In the genomic region with DNA sequence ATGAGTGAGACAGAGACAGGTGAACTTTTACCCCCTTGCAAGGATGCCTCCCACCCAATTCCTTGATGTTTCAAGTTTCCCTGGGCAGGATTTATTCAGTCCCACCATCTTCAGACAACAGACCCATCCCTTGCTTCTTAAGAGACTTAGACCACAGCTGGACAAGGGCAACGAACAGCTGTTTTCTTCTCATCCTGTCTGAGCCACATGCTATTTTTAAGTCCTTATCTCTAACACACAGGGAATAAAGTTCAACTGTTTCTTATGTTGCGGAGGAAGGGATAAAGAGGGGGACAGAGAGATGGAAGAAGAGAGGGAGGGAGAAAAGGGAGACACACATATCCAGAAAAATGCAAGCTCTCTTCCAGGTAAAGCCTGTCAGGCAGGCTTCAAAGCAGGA, we compare ENCODE assay signal across 18 mouse cellular contexts. TPM values are rescaled to one million over a fixed set of nuclear protein-coding genes. Genes with fewer than 3 reads are reported as not detected.
A peak's percentile ranks its signal among the peaks of the same experiment; 100 is the strongest.
DNase-seq lines count a peak whose midpoint lies in the region; ATAC-seq and TF ChIP-seq lines count a peak whose summit lies in the region.
"Had no signal": no experiment of that assay in that cellular context is flagged by ENCODE, and none has a peak within 500 bp of the region (broad histone marks: within the 10 kb centered on the region; RNA-seq: fewer than 3 reads in every experiment).

No protein-coding gene starts in this region.

- ATAC-seq in lung, embryonic 14.5 days (ENCODE audit: insufficient read depth) = no peak
- no peak for ATAC-seq in heart, embryonic 12.5 days (ENCODE audit: insufficient number of reproducible peaks, low FRiP score)
- no peak for ATAC-seq in heart, embryonic 15.5 days (replicated peaks; ENCODE audit: insufficient number of reproducible peaks, insufficient read depth, low FRiP score, low read depth)
- ATAC-seq in liver, embryonic 14.5 days (ENCODE audit: insufficient read depth) = no peak
- ATAC-seq: forebrain, embryonic 13.5 days; hindbrain, postnatal 0 days had no signal

- WGBS in lung, embryonic 14.5 days = 29% methylated on average over 2 of the region's 2 CpGs
- 32% methylated on average over 2 of the region's 2 CpGs for WGBS in lung, adult 2 months
- WGBS in heart, embryonic 12.5 days = 3% methylated on average over 2 of the region's 2 CpGs
- WGBS in heart, embryonic 15.5 days = 8% methylated on average over 2 of the region's 2 CpGs
- 2% methylated on average over 2 of the region's 2 CpGs for WGBS in liver, embryonic 14.5 days (ENCODE audit: insufficient replicate concordance)

- no peak overlapping the region for H3K4me3 ChIP-seq in lung, embryonic 14.5 days (ENCODE audit: low read depth, low read length)
- no peak overlapping the region for H3K4me3 ChIP-seq in lung, adult 2 months (replicated peaks; ENCODE audit: extremely low read depth, low read depth, low read length)
- H3K4me3 ChIP-seq in heart, embryonic 12.5 days = no peak overlapping the region
- peak overlapping the region; percentile 41 for H3K4me3 ChIP-seq in heart, embryonic 15.5 days
- H3K4me3 ChIP-seq in liver, embryonic 14.5 days (ENCODE audit: insufficient read depth in 1 of 2, low read depth in 2 of 2, low read length in 2 of 2) = no peak overlapping the region
- H3K4me3 ChIP-seq: forebrain, embryonic 13.5 days; midbrain, embryonic 12.5 days had no signal

- peak overlapping the region; percentile 59 for H3K4me2 ChIP-seq in lung, embryonic 14.5 days
- H3K4me2 ChIP-seq in heart, embryonic 12.5 days = peak overlapping the region; percentile 63
- H3K4me2 ChIP-seq in heart, embryonic 15.5 days = peak overlapping the region; percentile 64
- peak overlapping the region; percentile 49 for H3K4me2 ChIP-seq in liver, embryonic 14.5 days (ENCODE audit: low read depth)
- H3K4me2 ChIP-seq: forebrain, embryonic 13.5 days; midbrain, embryonic 12.5 days had no signal

- no peak for TF ChIP-seq CTCF in lung, embryonic 14.5 days (IDR thresholded peaks at IDR 0.05; ENCODE audit: low read depth)
- TF ChIP-seq CTCF in lung, adult 2 months (IDR thresholded peaks at IDR 0.05; ENCODE audit: insufficient read depth, low read length) = no peak
- no peak for TF ChIP-seq CTCF in liver, embryonic 14.5 days (IDR thresholded peaks at IDR 0.05; ENCODE audit: low read depth)

- no peaks in the 10 kb centered on the region for H3K4me1 ChIP-seq in lung, embryonic 14.5 days (ENCODE audit: insufficient read depth)
- H3K4me1 ChIP-seq in lung, adult 2 months (ENCODE audit: control insufficient read depth, insufficient read depth, low read length) = no peaks in the 10 kb centered on the region
- peaks cover 23% of the 10 kb centered on the region for H3K4me1 ChIP-seq in heart, embryonic 12.5 days (replicated peaks)
- peaks cover 22% of the 10 kb centered on the region for H3K4me1 ChIP-seq in heart, embryonic 15.5 days (replicated peaks)
- peaks cover 0 to 10% of the 10 kb centered on the region in 2 experiments; a peak in 1 of 4 replicates for H3K4me1 ChIP-seq in liver, embryonic 14.5 days (replicated peaks; ENCODE audit: control insufficient read depth in 2 of 2, insufficient read depth in 2 of 2, low read length in 1 of 2)

- no peak for DNase-seq in lung, embryonic 14.5 days
- no peak for DNase-seq in lung, adult 2 months
- DNase-seq in liver, embryonic 14.5 days (ENCODE audit: low read depth in 3 of 3, low spot score in 3 of 3) = no peak
- DNase-seq in embryo, embryonic 11 days = no peak
- no peak for DNase-seq in urinary bladder, postnatal 25 days (ENCODE audit: low spot score)
- DNase-seq in frontal cortex, postnatal 10 days (ENCODE audit: low spot score in 2 of 2) = no peak
- DNase-seq: adrenal gland, postnatal 25 days; cerebellum, adult 9-11 months; kidney, postnatal 14 days; spleen, adult 18-20 months; thymus, postnatal 4 days had no signal

- no peak for TF ChIP-seq EP300 in liver, embryonic 14.5 days (IDR thresholded peaks at IDR 0.05; ENCODE audit: low read depth)

- H3K9ac ChIP-seq in lung, embryonic 14.5 days = no peak overlapping the region
- no peak overlapping the region for H3K9ac ChIP-seq in heart, embryonic 12.5 days
- H3K9ac ChIP-seq in heart, embryonic 15.5 days = no peak overlapping the region
- no peak overlapping the region for H3K9ac ChIP-seq in liver, embryonic 14.5 days (replicated peaks)
- H3K9ac ChIP-seq: forebrain, embryonic 13.5 days; limb, embryonic 15.5 days; midbrain, embryonic 12.5 days had no signal

- no peak overlapping the region for H3K27ac ChIP-seq in lung, embryonic 14.5 days (ENCODE audit: low read depth)
- H3K27ac ChIP-seq in heart, embryonic 12.5 days (ENCODE audit: poor library complexity, severe bottlenecking) = no peak overlapping the region
- H3K27ac ChIP-seq in heart, embryonic 15.5 days = peak overlapping the region; percentile 24; the same call in 1 of the 2 replicates
- H3K27ac ChIP-seq in liver, embryonic 14.5 days = no peak overlapping the region
- H3K27ac ChIP-seq: forebrain, embryonic 13.5 days; hindbrain, postnatal 0 days; limb, embryonic 15.5 days; midbrain, embryonic 12.5 days had no signal

- H3K36me3 ChIP-seq in lung, embryonic 14.5 days (ENCODE audit: insufficient read depth) = no peaks in the 10 kb centered on the region
- H3K36me3 ChIP-seq in heart, embryonic 12.5 days = no peaks in the 10 kb centered on the region
- no peaks in the 10 kb centered on the region for H3K36me3 ChIP-seq in heart, embryonic 15.5 days
- H3K36me3 ChIP-seq in liver, embryonic 14.5 days (replicated peaks; ENCODE audit: control insufficient read depth, insufficient read depth, low read depth) = no peaks in the 10 kb centered on the region
- H3K36me3 ChIP-seq: limb, embryonic 15.5 days; midbrain, embryonic 12.5 days had no signal

- no peak for TF ChIP-seq POLR2A in lung, adult 2 months (IDR thresholded peaks at IDR 0.05; ENCODE audit: borderline replicate concordance, extremely low read depth, low read depth, low read length)

- no peaks in the 10 kb centered on the region for H3K27me3 ChIP-seq in lung, embryonic 14.5 days (ENCODE audit: insufficient read depth, low read length)
- no peaks in the 10 kb centered on the region for H3K27me3 ChIP-seq in heart, embryonic 12.5 days (replicated peaks)
- no peaks in the 10 kb centered on the region for H3K27me3 ChIP-seq in heart, embryonic 15.5 days
- no peaks in the 10 kb centered on the region for H3K27me3 ChIP-seq in liver, embryonic 14.5 days (ENCODE audit: control insufficient read depth, insufficient read depth, low read length)
- H3K27me3 ChIP-seq: CH12.LX; forebrain, embryonic 13.5 days; limb, embryonic 15.5 days; midbrain, embryonic 12.5 days had no signal

- no peaks in the 10 kb centered on the region for H3K9me3 ChIP-seq in lung, embryonic 14.5 days (ENCODE audit: low read depth, low read length)
- H3K9me3 ChIP-seq in heart, embryonic 12.5 days (replicated peaks) = no peaks in the 10 kb centered on the region
- no peaks in the 10 kb centered on the region for H3K9me3 ChIP-seq in heart, embryonic 15.5 days (replicated peaks)
- H3K9me3 ChIP-seq in liver, embryonic 14.5 days (ENCODE audit: control insufficient read depth, low read length) = no peaks in the 10 kb centered on the region
- H3K9me3 ChIP-seq: forebrain, embryonic 13.5 days; limb, embryonic 15.5 days; midbrain, embryonic 12.5 days had no signal

RNA-seq across cellular contexts. Expression of a gene that starts 57.8 kb away (rescaled TPM):
- 0.39 and 0.96 TPM in 2 replicates for polyA plus RNA-seq in lung, embryonic 14.5 days (2014; fragmentation: Nextera tagmentation; extraction: Ambion mirVana)
- 0.04 and 0.05 TPM in 2 replicates for polyA plus RNA-seq in lung, adult 2 months (2012; rRNA removed)
- polyA plus RNA-seq in heart, embryonic 12.5 days (2016; fragmentation: Nextera tagmentation; extraction: Ambion mirVana) = 0.32 and 0.41 TPM in 2 replicates
- polyA plus RNA-seq in heart, embryonic 15.5 days (2015; fragmentation: Nextera tagmentation; extraction: Ambion mirVana) = 0.58 and 1.0 TPM in 2 replicates
- polyA plus RNA-seq in liver, embryonic 14.5 days (2012; rRNA removed) = 0.03 and 0.06 TPM in 2 replicates
- 0.19 and 0.21 TPM in 2 replicates for polyA plus RNA-seq in liver, embryonic 14.5 days (2014; fragmentation: Nextera tagmentation; extraction: Ambion mirVana)
